Mouse (Mus musculus): ENCODE measurements at regions not wholly inside any gene's neighbourhood (a gene's known extent, or its start where the extent isn't known, plus 50 kb on each side); places are given as distances from the start of the nearest gene placed in this dataset.

- no peak for ATAC-seq
- no peak overlapping the region for H3K9ac ChIP-seq (ENCODE audit: low read depth, low read length)
- no peaks in the 10 kb centered on the region for H3K36me3 ChIP-seq (ENCODE audit: control insufficient read depth, insufficient read depth)
- no peak for TF ChIP-seq CTCF (IDR thresholded peaks at IDR 0.05; ENCODE audit: low read depth)
- H3K9me3 ChIP-seq (ENCODE audit: control insufficient read depth) = no peaks in the 10 kb centered on the region
- no peak overlapping the region for H3K4me2 ChIP-seq (replicated peaks; ENCODE audit: low read depth)
- H3K4me1 ChIP-seq (replicated peaks; ENCODE audit: control insufficient read depth, insufficient read depth, low read length) = no peaks in the 10 kb centered on the region
- WGBS = 71% methylated on average over 3 of the region's 3 CpGs
- no peaks in the 10 kb centered on the region for H3K27me3 ChIP-seq (replicated peaks; ENCODE audit: control insufficient read depth, insufficient read depth, low read length)
- H3K27ac ChIP-seq (ENCODE audit: low read depth, low read length) = no peak overlapping the region
- H3K4me3 ChIP-seq (ENCODE audit: low read depth, low read length) = no peak overlapping the region
Measured at GRCm38 (mm10) chr12:66157630-66158292, 126.4 kb downstream of the Rpl10l start.

DNA sequence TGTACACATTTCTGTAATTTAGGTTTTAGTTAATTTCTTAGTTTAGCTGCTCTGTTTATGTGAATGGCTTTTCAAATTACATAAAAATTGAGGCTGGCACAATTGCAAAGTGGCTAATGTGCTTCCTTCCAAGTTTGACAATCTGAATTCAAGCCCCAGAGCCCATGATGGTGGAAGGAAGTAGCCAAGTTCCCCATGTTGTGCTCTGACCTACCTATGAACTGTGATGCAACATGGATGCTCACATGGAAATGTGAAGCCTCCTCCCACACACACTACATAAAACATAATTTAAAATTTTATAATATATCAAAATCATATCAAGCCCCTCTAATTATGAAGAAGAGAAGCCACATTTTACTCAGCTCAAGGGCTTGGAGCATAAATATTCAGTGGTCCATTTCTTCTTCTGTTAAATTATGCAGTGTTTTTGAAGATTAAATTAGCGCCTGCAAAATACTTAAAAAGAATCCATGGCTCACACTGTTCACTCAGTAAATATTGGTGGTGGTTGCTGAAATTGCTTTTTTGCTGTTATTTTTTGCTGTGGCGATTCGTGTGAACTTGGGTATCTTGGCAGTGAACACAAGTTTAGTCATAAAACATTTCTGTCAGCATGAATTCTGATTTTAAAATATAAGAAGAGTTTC is 127.1 kb downstream of the Rpl10l start:
- WGBS = 86% methylated on average over 3 of the region's 3 CpGs
- Histone ChIP-seq H3K4me1 (replicated peaks; ENCODE audit: control insufficient read depth, insufficient read depth, low read length) (no peaks in the 10 kb centered on the region), H3K4me2 (replicated peaks; ENCODE audit: low read depth) (no peak overlapping the region), H3K9ac (ENCODE audit: low read depth, low read length) (no peak overlapping the region), H3K9me3 (ENCODE audit: control insufficient read depth) (no peaks in the 10 kb centered on the region), H3K36me3 (ENCODE audit: control insufficient read depth, insufficient read depth) (no peaks in the 10 kb centered on the region), H3K27me3 (replicated peaks; ENCODE audit: control insufficient read depth, insufficient read depth, low read length) (no peaks in the 10 kb centered on the region), H3K27ac (ENCODE audit: low read depth, low read length) (no peak overlapping the region), H3K4me3 (ENCODE audit: low read depth, low read length) (no peak overlapping the region)
- TF ChIP-seq CTCF (IDR thresholded peaks at IDR 0.05; ENCODE audit: low read depth) = no peak
- ATAC-seq = no peak

DNA sequence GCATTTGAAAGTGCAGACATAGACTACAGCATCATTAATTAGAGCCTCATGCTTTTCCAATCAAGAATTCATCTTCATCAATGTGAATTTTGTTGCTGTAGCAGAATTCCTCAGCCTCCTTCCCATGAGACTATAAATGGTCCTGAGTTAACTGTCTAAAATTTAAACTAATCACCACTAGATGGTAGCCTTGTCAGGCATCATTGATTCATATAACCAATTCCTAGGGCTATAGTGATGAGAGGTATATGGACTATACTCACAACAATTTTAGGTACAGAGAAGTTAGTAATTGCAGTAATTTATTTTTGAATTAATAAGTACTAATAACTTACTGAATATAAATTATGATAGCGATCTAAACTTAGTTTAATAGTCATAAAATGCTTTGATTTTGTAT is 153.3 kb downstream of the Rpl10l start:
- Histone ChIP-seq H3K4me2 (replicated peaks; ENCODE audit: low read depth) (no peak overlapping the region), H3K4me1 (replicated peaks; ENCODE audit: control insufficient read depth, insufficient read depth, low read length) (no peaks in the 10 kb centered on the region), H3K36me3 (ENCODE audit: control insufficient read depth, insufficient read depth) (no peaks in the 10 kb centered on the region), H3K9me3 (ENCODE audit: control insufficient read depth) (no peaks in the 10 kb centered on the region), H3K4me3 (ENCODE audit: low read depth, low read length) (no peak overlapping the region), H3K27me3 (replicated peaks; ENCODE audit: control insufficient read depth, insufficient read depth, low read length) (no peaks in the 10 kb centered on the region), H3K9ac (ENCODE audit: low read depth, low read length) (no peak overlapping the region), H3K27ac (ENCODE audit: low read depth, low read length) (no peak overlapping the region)
- TF ChIP-seq CTCF (IDR thresholded peaks at IDR 0.05; ENCODE audit: low read depth) = peak; percentile 35
- 45% methylated on average over 1 of the region's 1 CpGs for WGBS
- ATAC-seq = no peak

- TF ChIP-seq CTCF (IDR thresholded peaks at IDR 0.05; ENCODE audit: low read depth) = no peak
- Histone ChIP-seq H3K4me1 (replicated peaks; ENCODE audit: control insufficient read depth, insufficient read depth, low read length) (no peaks in the 10 kb centered on the region), H3K4me3 (ENCODE audit: low read depth, low read length) (no peak overlapping the region), H3K9ac (ENCODE audit: low read depth, low read length) (no peak overlapping the region), H3K27ac (ENCODE audit: low read depth, low read length) (no peak overlapping the region), H3K9me3 (ENCODE audit: control insufficient read depth) (no peaks in the 10 kb centered on the region), H3K36me3 (ENCODE audit: control insufficient read depth, insufficient read depth) (no peaks in the 10 kb centered on the region), H3K4me2 (replicated peaks; ENCODE audit: low read depth) (no peak overlapping the region), H3K27me3 (replicated peaks; ENCODE audit: control insufficient read depth, insufficient read depth, low read length) (no peaks in the 10 kb centered on the region)
- 14% methylated on average over 1 of the region's 1 CpGs for WGBS
- ATAC-seq = no peak
Measured at GRCm38 (mm10) chr12:66119565-66119964, 164.6 kb downstream of the Rpl10l start.

DNA sequence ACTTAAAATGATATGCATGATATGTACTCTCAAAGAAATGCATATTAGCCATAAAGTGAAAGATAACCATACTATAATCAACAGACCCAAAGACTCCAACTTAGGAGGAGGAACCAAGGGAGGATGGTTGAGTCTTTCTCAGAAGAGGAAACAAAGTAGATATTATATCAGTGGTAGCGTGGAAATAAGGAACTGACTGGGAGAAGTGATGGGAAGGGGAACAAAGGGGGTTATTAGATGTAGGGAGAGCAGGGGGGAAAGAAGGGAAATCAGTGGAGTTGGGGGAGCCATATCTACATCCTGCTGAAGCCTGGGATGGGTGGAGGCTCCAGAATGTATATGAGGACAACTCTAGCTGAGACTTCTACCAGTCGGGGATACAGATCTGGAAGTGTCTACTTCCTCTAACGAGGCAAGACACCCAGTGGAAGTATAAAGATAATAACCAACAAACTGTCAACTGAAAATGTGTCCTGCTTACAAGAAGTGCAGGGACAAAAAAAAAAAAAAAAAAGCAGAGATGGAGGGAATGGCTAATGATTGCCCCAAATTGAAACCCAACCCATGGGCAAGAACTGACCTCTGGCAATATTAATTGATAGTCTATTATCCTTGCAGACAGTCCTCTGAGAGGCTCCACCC is 193.3 kb downstream of the Rpl10l start:
- Histone ChIP-seq H3K4me1 (replicated peaks; ENCODE audit: control insufficient read depth, insufficient read depth, low read length) (no peaks in the 10 kb centered on the region), H3K9ac (ENCODE audit: low read depth, low read length) (no peak overlapping the region), H3K4me3 (ENCODE audit: low read depth, low read length) (no peak overlapping the region), H3K27me3 (replicated peaks; ENCODE audit: control insufficient read depth, insufficient read depth, low read length) (no peaks in the 10 kb centered on the region), H3K36me3 (ENCODE audit: control insufficient read depth, insufficient read depth) (no peaks in the 10 kb centered on the region), H3K27ac (ENCODE audit: low read depth, low read length) (no peak overlapping the region), H3K4me2 (replicated peaks; ENCODE audit: low read depth) (no peak overlapping the region), H3K9me3 (ENCODE audit: control insufficient read depth) (no peaks in the 10 kb centered on the region)
- no peak for ATAC-seq
- TF ChIP-seq CTCF (IDR thresholded peaks at IDR 0.05; ENCODE audit: low read depth) = no peak
- WGBS = 75% methylated on average over 3 of the region's 3 CpGs

DNA sequence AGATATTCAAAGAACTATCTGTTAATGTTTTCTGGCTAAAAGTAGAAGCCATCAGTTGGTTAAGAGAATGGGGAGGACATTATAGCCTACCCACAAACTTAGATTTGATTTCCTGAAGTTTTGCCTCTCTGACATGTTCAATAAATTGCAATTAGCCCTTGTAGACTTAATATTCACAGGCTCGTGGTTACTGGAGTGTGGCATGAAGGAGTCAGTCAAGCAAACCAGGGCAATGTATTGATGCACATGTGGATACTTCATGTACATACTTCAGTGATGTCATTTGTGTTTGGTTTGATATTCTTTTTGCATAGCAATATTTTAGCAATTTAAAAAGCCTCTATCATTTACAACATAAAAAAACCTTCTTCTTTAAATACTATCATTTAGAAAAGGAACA is 223.9 kb downstream of the Rpl10l start:
- no peak overlapping the region for H3K4me3 ChIP-seq (ENCODE audit: low read depth, low read length)
- WGBS = 50% methylated on average over 1 of the region's 1 CpGs
- no peaks in the 10 kb centered on the region for H3K36me3 ChIP-seq (ENCODE audit: control insufficient read depth, insufficient read depth)
- no peak for TF ChIP-seq CTCF (IDR thresholded peaks at IDR 0.05; ENCODE audit: low read depth)
- no peaks in the 10 kb centered on the region for H3K9me3 ChIP-seq (ENCODE audit: control insufficient read depth)
- H3K4me2 ChIP-seq (replicated peaks; ENCODE audit: low read depth) = no peak overlapping the region
- no peaks in the 10 kb centered on the region for H3K4me1 ChIP-seq (replicated peaks; ENCODE audit: control insufficient read depth, insufficient read depth, low read length)
- ATAC-seq = no peak
- H3K27me3 ChIP-seq (replicated peaks; ENCODE audit: control insufficient read depth, insufficient read depth, low read length) = no peaks in the 10 kb centered on the region
- no peak overlapping the region for H3K27ac ChIP-seq (ENCODE audit: low read depth, low read length)
- H3K9ac ChIP-seq (ENCODE audit: low read depth, low read length) = no peak overlapping the region

Measured in intestine, postnatal 0 days (tissue).